Mouse (Mus musculus): ENCODE measurements at regions not wholly inside any gene's neighbourhood (a gene's known extent, or its start where the extent isn't known, plus 50 kb on each side); places are given as distances from the start of the nearest gene placed in this dataset.

GRCm38 (mm10) chr5:35165459-35165858, 59.9 kb upstream of the Lrpap1 start:
- DNase-seq (ENCODE audit: low spot score in 2 of 2): no peak

GRCm38 (mm10) chr5:35162607-35163006, 57.0 kb upstream of the Lrpap1 start:
- no peak for DNase-seq (ENCODE audit: low spot score in 2 of 2)

- no peak for DNase-seq (ENCODE audit: low spot score in 2 of 2)
Measured at GRCm38 (mm10) chr5:35162120-35162519, 56.6 kb upstream of the Lrpap1 start.

GRCm38 (mm10) chr5:35160929-35161815, 55.6 kb upstream of the Lrpap1 start:
- no peak for DNase-seq (ENCODE audit: low spot score in 2 of 2)

GRCm38 (mm10) chr5:35159854-35160253, 54.3 kb upstream of the Lrpap1 start:
- no peak for DNase-seq (ENCODE audit: low spot score in 2 of 2)

- DNase-seq (ENCODE audit: low spot score in 2 of 2): no peak
Measured at GRCm38 (mm10) chr5:35159178-35159661, 53.7 kb upstream of the Lrpap1 start.

GRCm38 (mm10) chr5:35158346-35159047, 52.9 kb upstream of the Lrpap1 start:
- DNase-seq (ENCODE audit: low spot score in 2 of 2): no peak

GRCm38 (mm10) chr5:35156371-35156770, 50.8 kb upstream of the Lrpap1 start:
- DNase-seq (ENCODE audit: low spot score in 2 of 2): no peak

- no peak for DNase-seq (ENCODE audit: low spot score in 2 of 2)
Measured at GRCm38 (mm10) chr5:35155717-35156116, 50.2 kb upstream of the Lrpap1 start.
